ENCODE assay signal across 14 mouse cellular contexts in genomic region chr9:4266881-4267280, GRCm38 (mm10).
"Had no signal": no experiment of that assay in that cellular context is flagged by ENCODE, and none has a peak within 500 bp of the region (broad histone marks: within the 10 kb centered on the region; RNA-seq: fewer than 3 reads in every experiment).

No protein-coding gene starts in this region.

- H3K27ac ChIP-seq: left cerebral cortex, adult 2 months; limb, embryonic 10.5 days; liver, embryonic 15.5 days; neural tube, embryonic 13.5 days had no signal

- DNase-seq: kidney, adult 8-10 months; kidney, postnatal 25 days; lung, adult 2 months; retina, postnatal 1 day; right cerebral cortex, postnatal 4 days; spleen, adult 18-20 months; thymus, adult 18-20 months; thymus, postnatal 14 days had no signal

- H3K36me3 ChIP-seq: limb, embryonic 10.5 days; liver, embryonic 15.5 days; neural tube, embryonic 13.5 days had no signal

- H3K4me2 ChIP-seq: liver, embryonic 11.5 days; liver, embryonic 15.5 days; midbrain, embryonic 11.5 days; neural tube, embryonic 13.5 days had no signal

- H3K27me3 ChIP-seq: liver, embryonic 15.5 days; neural tube, embryonic 13.5 days had no signal

- H3K4me1 ChIP-seq: limb, embryonic 10.5 days; liver, embryonic 15.5 days; neural tube, embryonic 13.5 days had no signal

- H3K4me3 ChIP-seq: left cerebral cortex, adult 2 months; limb, embryonic 10.5 days; liver, embryonic 15.5 days; neural tube, embryonic 13.5 days had no signal

- H3K9ac ChIP-seq: liver, embryonic 15.5 days; neural tube, embryonic 13.5 days had no signal

- H3K9me3 ChIP-seq: limb, embryonic 10.5 days; liver, embryonic 15.5 days; neural tube, embryonic 13.5 days had no signal
